Mouse (Mus musculus): Measurements from ENCODE around the gene Polr2b. TPM values are rescaled to one million over a fixed set of nuclear protein-coding genes. Genes with fewer than 3 reads are reported as not detected.
A peak's percentile ranks its signal among the peaks of the same experiment; 100 is the strongest.

Gene Polr2b
- polyA plus RNA-seq, 1 experiment from 2014 or later: 62.4 TPM

DNA sequence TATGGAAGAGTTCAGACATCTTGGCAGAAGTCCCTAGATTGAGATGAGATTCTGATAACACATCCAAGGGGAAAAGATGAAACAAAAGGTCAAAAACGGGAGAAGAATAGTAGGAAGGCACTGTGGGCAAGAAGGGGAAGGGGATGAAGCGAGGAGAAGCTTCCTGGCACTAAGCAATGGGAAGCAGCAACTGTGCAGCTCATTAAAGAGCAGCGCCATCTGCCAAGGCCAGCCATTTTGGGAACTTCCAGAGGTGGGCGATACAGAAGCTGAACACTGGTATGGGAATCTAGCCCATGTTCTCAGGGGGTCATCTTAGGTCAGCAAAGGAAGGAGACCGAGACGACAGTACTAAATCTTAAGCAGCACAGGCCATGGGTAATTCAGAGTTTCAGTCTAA is 53.7 kb downstream of the Polr2b start:
- Histone ChIP-seq H3K36me3 (ENCODE audit: control insufficient read depth, insufficient read depth, low read length) (no peaks in the 10 kb centered on the region), H3K4me3 (ENCODE audit: low read depth, low read length) (no peak overlapping the region), H3K4me2 (replicated peaks; ENCODE audit: low read depth, low read length) (no peak overlapping the region), H3K9me3 (ENCODE audit: control insufficient read depth, low read depth, low read length) (no peaks in the 10 kb centered on the region), H3K27ac (ENCODE audit: low read length) (no peak overlapping the region), H3K9ac (replicated peaks; ENCODE audit: low read depth, low read length) (no peak overlapping the region), H3K4me1 (ENCODE audit: control insufficient read depth, insufficient read depth, low read length) (peaks cover 12% of the 10 kb centered on the region; the same call in 1 of the 2 replicates), H3K27me3 (ENCODE audit: control insufficient read depth, insufficient read depth, low read length) (no peaks in the 10 kb centered on the region)
- WGBS: 83% methylated on average over 6 of the region's 6 CpGs
- no peak for ATAC-seq (ENCODE audit: insufficient number of reproducible peaks, insufficient read depth, low FRiP score, low read depth)

DNA sequence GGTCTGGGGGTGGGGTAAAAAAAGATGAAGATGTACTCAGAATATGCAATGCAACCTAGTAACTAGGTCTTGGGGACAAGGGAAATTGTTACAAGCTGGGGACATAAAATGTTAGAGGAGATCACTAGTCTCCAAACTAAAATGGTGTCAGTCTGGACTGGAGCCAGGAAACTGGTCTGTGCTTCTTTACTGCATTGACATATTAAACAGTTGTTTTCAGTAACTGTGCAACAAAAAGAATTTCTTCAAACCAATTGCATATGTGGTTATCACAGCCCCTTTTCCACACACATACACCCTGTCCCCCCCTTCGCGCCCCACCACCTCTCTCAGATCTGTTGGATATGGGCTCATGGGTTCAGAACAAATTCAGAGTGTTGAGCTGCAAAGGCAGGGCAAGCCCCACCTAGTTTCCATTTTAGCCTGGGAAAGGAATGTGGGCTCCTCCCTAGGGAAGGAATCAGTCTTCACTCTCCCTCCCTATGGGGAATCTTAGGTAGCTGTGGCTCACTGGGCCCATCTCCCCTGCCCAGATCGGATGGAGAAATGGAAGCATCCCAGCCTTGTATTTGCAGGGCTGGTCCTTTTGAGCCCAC is 54.6 kb downstream of the Polr2b start:
- Histone ChIP-seq H3K36me3 (ENCODE audit: control insufficient read depth, insufficient read depth, low read length) (no peaks in the 10 kb centered on the region), H3K4me3 (ENCODE audit: low read depth, low read length) (no peak overlapping the region), H3K9ac (replicated peaks; ENCODE audit: low read depth, low read length) (no peak overlapping the region), H3K27me3 (ENCODE audit: control insufficient read depth, insufficient read depth, low read length) (no peaks in the 10 kb centered on the region), H3K4me1 (ENCODE audit: control insufficient read depth, insufficient read depth, low read length) (peaks cover 15% of the 10 kb centered on the region; the same call in 1 of the 2 replicates), H3K27ac (ENCODE audit: low read length) (no peak overlapping the region), H3K9me3 (ENCODE audit: control insufficient read depth, low read depth, low read length) (no peaks in the 10 kb centered on the region), H3K4me2 (replicated peaks; ENCODE audit: low read depth, low read length) (no peak overlapping the region)
- ATAC-seq (ENCODE audit: insufficient number of reproducible peaks, insufficient read depth, low FRiP score, low read depth): no peak
- 75% methylated on average over 3 of the region's 3 CpGs for WGBS

DNA sequence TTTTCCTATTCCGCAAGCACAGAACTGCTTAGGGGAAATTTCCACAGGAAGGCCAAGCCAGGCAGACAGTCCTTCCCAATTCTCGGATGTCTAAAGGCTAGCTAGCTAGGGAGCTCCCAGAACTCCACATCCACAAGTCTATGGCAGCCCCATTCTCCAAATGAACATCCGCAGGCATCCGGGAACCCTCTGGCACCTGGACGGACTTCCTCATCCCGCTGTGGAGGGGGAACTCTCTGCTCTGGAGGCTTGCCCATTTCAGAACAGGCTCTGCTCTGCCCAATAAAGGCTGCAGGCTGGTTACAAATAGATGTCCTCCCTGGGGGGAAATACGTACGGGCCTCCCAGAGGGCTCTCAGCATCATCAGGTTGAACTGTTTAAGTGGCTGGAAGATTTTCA is 56.4 kb downstream of the Polr2b start:
- no peak overlapping the region for H3K4me3 ChIP-seq (ENCODE audit: low read depth, low read length)
- no peaks in the 10 kb centered on the region for H3K27me3 ChIP-seq (ENCODE audit: control insufficient read depth, insufficient read depth, low read length)
- H3K4me1 ChIP-seq (ENCODE audit: control insufficient read depth, insufficient read depth, low read length): peaks cover 16% of the 10 kb centered on the region; the same call in 1 of the 2 replicates
- no peak overlapping the region for H3K27ac ChIP-seq (ENCODE audit: low read length)
- H3K9ac ChIP-seq (replicated peaks; ENCODE audit: low read depth, low read length): no peak overlapping the region
- no peaks in the 10 kb centered on the region for H3K36me3 ChIP-seq (ENCODE audit: control insufficient read depth, insufficient read depth, low read length)
- no peak overlapping the region for H3K4me2 ChIP-seq (replicated peaks; ENCODE audit: low read depth, low read length)
- no peaks in the 10 kb centered on the region for H3K9me3 ChIP-seq (ENCODE audit: control insufficient read depth, low read depth, low read length)
- ATAC-seq (ENCODE audit: insufficient number of reproducible peaks, insufficient read depth, low FRiP score, low read depth): no peak
- 83% methylated on average over 8 of the region's 8 CpGs for WGBS

DNA sequence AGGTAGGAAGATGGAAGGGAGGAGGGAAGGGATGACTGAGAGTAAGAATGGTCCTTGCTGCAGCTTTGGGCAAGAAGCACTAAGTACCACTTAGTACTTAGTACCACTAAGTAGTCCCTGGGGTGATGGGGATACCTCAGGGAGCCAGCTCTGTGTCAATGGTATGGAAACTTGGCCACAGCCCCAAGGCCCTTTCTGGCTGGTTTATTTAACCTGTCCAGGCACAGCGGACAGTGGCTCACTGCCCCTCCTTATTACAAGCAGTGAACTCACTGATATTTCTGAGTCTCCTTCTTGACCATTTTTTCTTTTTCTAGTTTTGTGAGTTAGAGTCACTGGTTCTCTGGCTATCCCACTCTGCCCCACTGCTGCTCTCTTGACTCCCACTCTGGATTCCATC is 57.2 kb downstream of the Polr2b start:
- Histone ChIP-seq H3K9ac (replicated peaks; ENCODE audit: low read depth, low read length) (no peak overlapping the region), H3K36me3 (ENCODE audit: control insufficient read depth, insufficient read depth, low read length) (no peaks in the 10 kb centered on the region), H3K27me3 (ENCODE audit: control insufficient read depth, insufficient read depth, low read length) (no peaks in the 10 kb centered on the region), H3K9me3 (ENCODE audit: control insufficient read depth, low read depth, low read length) (no peaks in the 10 kb centered on the region), H3K27ac (ENCODE audit: low read length) (no peak overlapping the region), H3K4me3 (ENCODE audit: low read depth, low read length) (no peak overlapping the region), H3K4me2 (replicated peaks; ENCODE audit: low read depth, low read length) (no peak overlapping the region), H3K4me1 (ENCODE audit: control insufficient read depth, insufficient read depth, low read length) (peaks cover 16% of the 10 kb centered on the region; the same call in 1 of the 2 replicates)
- WGBS: 86% methylated on average over 1 of the region's 1 CpGs
- ATAC-seq (ENCODE audit: insufficient number of reproducible peaks, insufficient read depth, low FRiP score, low read depth): no peak

DNA sequence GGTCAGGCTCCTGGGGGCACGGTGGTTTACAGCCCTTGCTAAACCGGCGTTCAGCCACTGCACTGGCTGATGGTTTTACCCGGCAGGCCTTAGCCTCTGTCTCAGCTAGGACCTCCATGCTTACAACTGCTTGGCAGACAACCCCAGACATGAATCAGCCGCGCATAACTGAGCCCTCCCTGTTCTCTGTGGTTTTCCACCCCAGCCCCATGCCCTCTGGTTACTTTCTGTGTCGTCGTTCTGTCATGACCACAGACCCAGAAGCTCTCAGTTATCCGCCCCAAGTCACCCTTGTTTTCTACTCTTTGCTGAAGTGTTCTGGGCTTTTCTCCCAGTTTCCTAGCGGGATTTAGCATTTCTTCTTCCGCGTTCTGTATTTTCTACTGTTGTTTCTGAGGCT is 57.7 kb downstream of the Polr2b start:
- Histone ChIP-seq H3K4me1 (ENCODE audit: control insufficient read depth, insufficient read depth, low read length) (peaks cover 16% of the 10 kb centered on the region; the same call in 1 of the 2 replicates), H3K36me3 (ENCODE audit: control insufficient read depth, insufficient read depth, low read length) (no peaks in the 10 kb centered on the region), H3K9ac (replicated peaks; ENCODE audit: low read depth, low read length) (no peak overlapping the region), H3K9me3 (ENCODE audit: control insufficient read depth, low read depth, low read length) (no peaks in the 10 kb centered on the region), H3K4me3 (ENCODE audit: low read depth, low read length) (no peak overlapping the region), H3K4me2 (replicated peaks; ENCODE audit: low read depth, low read length) (no peak overlapping the region), H3K27ac (ENCODE audit: low read length) (no peak overlapping the region), H3K27me3 (ENCODE audit: control insufficient read depth, insufficient read depth, low read length) (no peaks in the 10 kb centered on the region)
- WGBS: 56% methylated on average over 12 of the region's 12 CpGs
- ATAC-seq (ENCODE audit: insufficient number of reproducible peaks, insufficient read depth, low FRiP score, low read depth): no peak

DNA sequence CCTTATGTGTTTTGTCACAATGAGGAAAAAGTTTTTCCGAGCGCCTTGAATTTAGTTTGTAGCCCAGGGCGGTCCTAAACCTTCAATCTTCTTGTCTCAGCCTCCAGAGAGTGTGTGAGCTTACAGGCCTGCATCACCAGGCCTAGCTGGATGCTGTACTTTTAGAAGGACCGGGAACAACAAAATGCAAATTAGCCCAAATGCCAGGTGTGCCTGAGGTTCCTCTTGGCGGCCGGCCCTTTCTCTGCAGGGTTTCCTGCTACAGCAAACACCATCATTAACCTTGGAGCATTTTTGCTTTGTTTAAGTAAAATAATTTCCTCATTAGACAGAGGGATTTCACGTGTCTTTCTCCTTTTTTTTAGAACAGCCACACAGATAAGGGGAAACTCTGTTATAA is 58.2 kb downstream of the Polr2b start:
- WGBS: 47% methylated on average over 7 of the region's 7 CpGs
- Histone ChIP-seq H3K9ac (replicated peaks; ENCODE audit: low read depth, low read length) (no peak overlapping the region), H3K36me3 (ENCODE audit: control insufficient read depth, insufficient read depth, low read length) (no peaks in the 10 kb centered on the region), H3K4me1 (ENCODE audit: control insufficient read depth, insufficient read depth, low read length) (peaks cover 16% of the 10 kb centered on the region; the same call in 1 of the 2 replicates), H3K27me3 (ENCODE audit: control insufficient read depth, insufficient read depth, low read length) (no peaks in the 10 kb centered on the region), H3K9me3 (ENCODE audit: control insufficient read depth, low read depth, low read length) (no peaks in the 10 kb centered on the region), H3K4me3 (ENCODE audit: low read depth, low read length) (no peak overlapping the region), H3K4me2 (replicated peaks; ENCODE audit: low read depth, low read length) (no peak overlapping the region), H3K27ac (ENCODE audit: low read length) (no peak overlapping the region)
- no peak for ATAC-seq (ENCODE audit: insufficient number of reproducible peaks, insufficient read depth, low FRiP score, low read depth)

DNA sequence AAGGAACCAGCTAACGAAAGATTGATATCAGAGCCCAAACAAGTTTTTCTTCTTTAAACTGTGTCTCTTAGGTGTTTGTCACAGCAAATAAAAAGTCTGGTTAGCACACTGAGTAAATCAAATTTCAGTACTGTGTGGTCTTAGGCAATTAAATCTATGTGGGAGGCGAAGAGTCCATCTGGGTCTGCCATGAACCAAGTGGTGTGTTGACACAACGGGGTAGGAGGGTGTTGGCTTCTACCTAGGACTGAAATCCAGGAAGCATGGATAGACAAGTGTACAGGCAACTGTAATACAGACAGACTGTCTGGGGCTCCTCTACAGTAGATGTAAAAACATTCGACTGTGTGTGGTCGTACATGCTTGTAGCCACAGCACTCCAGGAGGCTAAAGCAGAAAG is 59.4 kb downstream of the Polr2b start:
- peak; percentile 30; the same call in 1 of the 2 replicates for ATAC-seq (ENCODE audit: insufficient number of reproducible peaks, insufficient read depth, low FRiP score, low read depth)

DNA sequence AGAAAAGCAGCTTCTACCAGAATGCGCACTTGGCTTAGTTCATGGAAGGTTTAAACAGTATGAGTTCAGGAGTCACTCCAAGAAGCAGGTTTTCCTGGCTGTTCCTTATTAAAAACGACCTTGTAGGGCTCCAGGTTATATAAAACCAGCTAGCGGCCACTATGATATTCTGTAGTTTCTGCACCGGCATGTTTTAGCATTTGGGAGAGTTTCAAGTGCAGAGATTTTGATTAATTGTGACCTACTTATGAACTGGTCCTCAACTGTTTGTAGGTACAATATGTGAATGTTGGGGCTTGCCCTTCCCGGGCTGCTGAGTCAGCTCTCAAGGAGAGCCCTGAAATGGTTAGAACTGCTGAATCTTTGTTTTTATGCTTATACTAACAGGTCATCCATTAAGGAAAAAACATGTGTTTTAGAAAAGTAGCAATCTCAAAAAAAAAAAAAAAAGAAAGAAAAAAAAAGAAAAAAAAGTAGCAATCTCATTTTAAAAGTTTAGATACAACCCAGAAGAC is 60.5 kb downstream of the Polr2b start:
- no peak overlapping the region for H3K4me3 ChIP-seq (ENCODE audit: low read depth, low read length)
- H3K27me3 ChIP-seq (ENCODE audit: control insufficient read depth, insufficient read depth, low read length): no peaks in the 10 kb centered on the region
- H3K4me1 ChIP-seq (ENCODE audit: control insufficient read depth, insufficient read depth, low read length): 0 out of 2 replicates have a peak, but pooled peaks cover 11% of the 10 kb centered on the region
- no peak overlapping the region for H3K9ac ChIP-seq (replicated peaks; ENCODE audit: low read depth, low read length)
- no peaks in the 10 kb centered on the region for H3K36me3 ChIP-seq (ENCODE audit: control insufficient read depth, insufficient read depth, low read length)
- no peak for ATAC-seq (ENCODE audit: insufficient number of reproducible peaks, insufficient read depth, low FRiP score, low read depth)
- H3K27ac ChIP-seq (ENCODE audit: low read length): no peak overlapping the region
- 60% methylated on average over 5 of the region's 5 CpGs for WGBS
- no peak overlapping the region for H3K4me2 ChIP-seq (replicated peaks; ENCODE audit: low read depth, low read length)
- H3K9me3 ChIP-seq (ENCODE audit: control insufficient read depth, low read depth, low read length): no peaks in the 10 kb centered on the region

More for the DNA sequence above, 59.4 kb downstream of the Polr2b start:
- H3K4me1 ChIP-seq (ENCODE audit: control insufficient read depth, insufficient read depth, low read length): peaks cover 16% of the 10 kb centered on the region; the same call in 1 of the 2 replicates
- H3K9ac ChIP-seq (replicated peaks; ENCODE audit: low read depth, low read length): no peak overlapping the region
- H3K4me3 ChIP-seq (ENCODE audit: low read depth, low read length): no peak overlapping the region
- no peaks in the 10 kb centered on the region for H3K27me3 ChIP-seq (ENCODE audit: control insufficient read depth, insufficient read depth, low read length)
- WGBS: 71% methylated on average over 5 of the region's 5 CpGs
- H3K9me3 ChIP-seq (ENCODE audit: control insufficient read depth, low read depth, low read length): no peaks in the 10 kb centered on the region
- no peaks in the 10 kb centered on the region for H3K36me3 ChIP-seq (ENCODE audit: control insufficient read depth, insufficient read depth, low read length)
- H3K27ac ChIP-seq (ENCODE audit: low read length): no peak overlapping the region
- H3K4me2 ChIP-seq (replicated peaks; ENCODE audit: low read depth, low read length): no peak overlapping the region

DNA sequence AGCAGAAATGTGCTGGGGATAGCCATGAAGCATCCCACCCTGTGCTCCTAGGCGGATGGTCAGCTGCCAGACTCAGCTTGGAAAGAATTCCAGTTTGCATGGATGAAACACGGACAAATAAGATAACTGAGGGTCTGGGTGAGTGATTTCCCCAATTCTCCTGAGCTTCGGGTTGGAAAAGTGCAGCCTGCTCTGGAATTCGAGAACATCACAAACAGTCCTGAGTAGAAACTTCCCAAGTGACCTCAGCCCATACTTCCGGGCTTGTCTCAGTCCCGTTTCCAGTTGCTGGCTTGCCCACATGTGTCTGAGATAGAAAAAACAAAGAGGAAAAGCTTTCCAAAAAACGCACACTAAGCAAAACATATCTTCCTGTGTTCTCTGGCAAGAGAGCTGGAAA is 62.3 kb downstream of the Polr2b start:
- Histone ChIP-seq H3K27me3 (ENCODE audit: control insufficient read depth, insufficient read depth, low read length) (no peaks in the 10 kb centered on the region), H3K36me3 (ENCODE audit: control insufficient read depth, insufficient read depth, low read length) (no peaks in the 10 kb centered on the region), H3K4me1 (ENCODE audit: control insufficient read depth, insufficient read depth, low read length) (0 out of 2 replicates have a peak, but pooled peaks cover 8% of the 10 kb centered on the region), H3K27ac (ENCODE audit: low read length) (no peak overlapping the region), H3K9me3 (ENCODE audit: control insufficient read depth, low read depth, low read length) (no peaks in the 10 kb centered on the region), H3K4me2 (replicated peaks; ENCODE audit: low read depth, low read length) (no peak overlapping the region), H3K9ac (replicated peaks; ENCODE audit: low read depth, low read length) (no peak overlapping the region), H3K4me3 (ENCODE audit: low read depth, low read length) (no peak overlapping the region)
- whole genome bisulfite sequencing: 71% methylated on average over 7 of the region's 7 CpGs
- ATAC-seq (ENCODE audit: insufficient number of reproducible peaks, insufficient read depth, low FRiP score, low read depth): no peak

Data from stomach, embryonic 14.5 days (tissue).